Mouse (Mus musculus): ENCODE data around the gene Caskin2. TPM values are rescaled to one million over a fixed set of nuclear protein-coding genes. Genes with fewer than 3 reads are reported as not detected.
A peak's percentile ranks its signal among the peaks of the same experiment; 100 is the strongest.

The Caskin2 gene
- total RNA-seq, 1 experiment from 2014 or later, result 2.3 TPM

GRCm38 (mm10) chr11:115832523-115832922 is 19.1 kb upstream of the Caskin2 start:
- ATAC-seq (ENCODE audit: extremely low read depth, insufficient number of reproducible peaks, low FRiP score, poor library complexity, severe bottlenecking), result no peak

GRCm38 (mm10) chr11:115832064-115832463 is 18.6 kb upstream of the Caskin2 start:
- no peak for ATAC-seq (ENCODE audit: extremely low read depth, insufficient number of reproducible peaks, low FRiP score, poor library complexity, severe bottlenecking)

GRCm38 (mm10) chr11:115831518-115831917 is 18.1 kb upstream of the Caskin2 start:
- ATAC-seq (ENCODE audit: extremely low read depth, insufficient number of reproducible peaks, low FRiP score, poor library complexity, severe bottlenecking), result no peak

- no peak for ATAC-seq (ENCODE audit: extremely low read depth, insufficient number of reproducible peaks, low FRiP score, poor library complexity, severe bottlenecking)
Observed at GRCm38 (mm10) chr11:115830550-115831325, 17.3 kb upstream of the Caskin2 start.

GRCm38 (mm10) chr11:115829036-115829435 is 15.6 kb upstream of the Caskin2 start:
- no peak for ATAC-seq (ENCODE audit: extremely low read depth, insufficient number of reproducible peaks, low FRiP score, poor library complexity, severe bottlenecking)

GRCm38 (mm10) chr11:115827624-115828023 is 14.2 kb upstream of the Caskin2 start:
- no peak for ATAC-seq (ENCODE audit: extremely low read depth, insufficient number of reproducible peaks, low FRiP score, poor library complexity, severe bottlenecking)

- ATAC-seq (ENCODE audit: extremely low read depth, insufficient number of reproducible peaks, low FRiP score, poor library complexity, severe bottlenecking), result no peak
Observed at GRCm38 (mm10) chr11:115826487-115826886, 13.0 kb upstream of the Caskin2 start.

- ATAC-seq (ENCODE audit: extremely low read depth, insufficient number of reproducible peaks, low FRiP score, poor library complexity, severe bottlenecking), result no peak
Observed at GRCm38 (mm10) chr11:115824813-115825212, 11.4 kb upstream of the Caskin2 start.

- ATAC-seq (ENCODE audit: extremely low read depth, insufficient number of reproducible peaks, low FRiP score, poor library complexity, severe bottlenecking), result peak; percentile 77
Observed at GRCm38 (mm10) chr11:115823774-115824740, 10.6 kb upstream of the Caskin2 start, which contains the start of gene Llgl2. Gene Llgl2 (plus strand): TSS chr11:115824049.

GRCm38 (mm10) chr11:115821001-115821400 is 7.6 kb upstream of the Caskin2 start:
- no peak for ATAC-seq (ENCODE audit: extremely low read depth, insufficient number of reproducible peaks, low FRiP score, poor library complexity, severe bottlenecking)

GRCm38 (mm10) chr11:115819915-115820623 is 6.6 kb upstream of the Caskin2 start:
- no peak for ATAC-seq (ENCODE audit: extremely low read depth, insufficient number of reproducible peaks, low FRiP score, poor library complexity, severe bottlenecking)

- ATAC-seq (ENCODE audit: extremely low read depth, insufficient number of reproducible peaks, low FRiP score, poor library complexity, severe bottlenecking), result no peak
Observed at GRCm38 (mm10) chr11:115817331-115817730, 3.9 kb upstream of the Caskin2 start.

GRCm38 (mm10) chr11:115814605-115815450 is 1.4 kb upstream of the Caskin2 start, which contains the start of gene Tsen54:
Gene Tsen54 (plus strand): TSS chr11:115814724.
- ATAC-seq (ENCODE audit: extremely low read depth, insufficient number of reproducible peaks, low FRiP score, poor library complexity, severe bottlenecking), result 0 out of 2 replicates have a peak, but pooled peaks have one; percentile 14

GRCm38 (mm10) chr11:115812533-115813420 is 662 bp downstream of the Caskin2 start:
- no peak for ATAC-seq (ENCODE audit: extremely low read depth, insufficient number of reproducible peaks, low FRiP score, poor library complexity, severe bottlenecking)

GRCm38 (mm10) chr11:115812095-115812494 is 1.3 kb downstream of the Caskin2 start:
- ATAC-seq (ENCODE audit: extremely low read depth, insufficient number of reproducible peaks, low FRiP score, poor library complexity, severe bottlenecking), result no peak

- ATAC-seq (ENCODE audit: extremely low read depth, insufficient number of reproducible peaks, low FRiP score, poor library complexity, severe bottlenecking), result no peak
Observed at GRCm38 (mm10) chr11:115811381-115812093, 1.9 kb downstream of the Caskin2 start.

- no peak for ATAC-seq (ENCODE audit: extremely low read depth, insufficient number of reproducible peaks, low FRiP score, poor library complexity, severe bottlenecking)
Observed at GRCm38 (mm10) chr11:115810377-115810776, 3.1 kb downstream of the Caskin2 start.

Measured in neutrophil, adult 5-6 weeks (primary cell).